Comparison of ENCODE assay signal across 22 mouse cellular contexts in genomic region chr13:113713844-113714243, GRCm38 (mm10). TPM values are rescaled to one million over a fixed set of nuclear protein-coding genes. Genes with fewer than 3 reads are reported as not detected.
"Had no signal": no experiment of that assay in that cellular context is flagged by ENCODE, and none has a peak within 500 bp of the region (broad histone marks: within the 10 kb centered on the region; RNA-seq: fewer than 3 reads in every experiment).

No protein-coding gene starts in this region.

- DNase-seq: lung, adult 18-20 months; lung, embryonic 14.5 days; lung, postnatal 10 days; lung, postnatal 4 days; midbrain, embryonic 14.5 days; right cerebral cortex, postnatal 14 days; thymus, adult 2 months; thymus, postnatal 25 days; thymus, postnatal 4 days had no signal

- ATAC-seq: midbrain, embryonic 16.5 days had no signal

- H3K27ac ChIP-seq: midbrain, embryonic 10.5 days; midbrain, embryonic 12.5 days; neural tube, embryonic 13.5 days; neural tube, embryonic 15.5 days; stomach, embryonic 15.5 days; stomach, postnatal 0 days had no signal

- H3K9ac ChIP-seq: lung, embryonic 14.5 days; midbrain, embryonic 12.5 days; neural tube, embryonic 13.5 days; neural tube, embryonic 15.5 days; stomach, embryonic 15.5 days had no signal

- H3K4me2 ChIP-seq: lung, embryonic 14.5 days; midbrain, embryonic 12.5 days; neural tube, embryonic 13.5 days; neural tube, embryonic 15.5 days; stomach, embryonic 15.5 days had no signal

- H3K4me3 ChIP-seq: midbrain, embryonic 10.5 days; midbrain, embryonic 12.5 days; myocyte; neural tube, embryonic 13.5 days; neural tube, embryonic 15.5 days; stomach, embryonic 15.5 days had no signal

- H3K27me3 ChIP-seq: neural tube, embryonic 13.5 days; neural tube, embryonic 15.5 days; stomach, embryonic 15.5 days had no signal

- H3K9me3 ChIP-seq: midbrain, embryonic 10.5 days; neural tube, embryonic 13.5 days; neural tube, embryonic 15.5 days; stomach, embryonic 15.5 days had no signal

- H3K36me3 ChIP-seq: midbrain, embryonic 10.5 days; midbrain, embryonic 12.5 days; neural tube, embryonic 13.5 days; neural tube, embryonic 15.5 days; stomach, embryonic 15.5 days had no signal

- H3K4me1 ChIP-seq: midbrain, embryonic 10.5 days; midbrain, embryonic 12.5 days; neural tube, embryonic 13.5 days; neural tube, embryonic 15.5 days; stomach, embryonic 15.5 days had no signal

RNA-seq across cellular contexts. Expression of gene Hspb3, which starts 50.4 kb away (rescaled TPM):
- total RNA-seq: megakaryocyte, adult 5-6 weeks; megakaryocyte-erythroid progenitor cell, adult 5-6 weeks had no signal
- polyA plus RNA-seq: lung, embryonic 14.5 days; midbrain, embryonic 10.5 days; midbrain, embryonic 12.5 days; midbrain, embryonic 16.5 days; spleen, adult 2 months; stomach, postnatal 0 days; testis, adult 2 months; urinary bladder, adult 2 months had no signal
